Mouse (Mus musculus): ENCODE results near the gene Ogfod3. TPM values are rescaled to one million over a fixed set of nuclear protein-coding genes. Genes with fewer than 3 reads are reported as not detected.

Gene Ogfod3
- 28.3 and 29.9 TPM in 2 replicates for polyA plus RNA-seq (2015; fragmentation: Nextera tagmentation; extraction: Ambion mirVana)

DNA sequence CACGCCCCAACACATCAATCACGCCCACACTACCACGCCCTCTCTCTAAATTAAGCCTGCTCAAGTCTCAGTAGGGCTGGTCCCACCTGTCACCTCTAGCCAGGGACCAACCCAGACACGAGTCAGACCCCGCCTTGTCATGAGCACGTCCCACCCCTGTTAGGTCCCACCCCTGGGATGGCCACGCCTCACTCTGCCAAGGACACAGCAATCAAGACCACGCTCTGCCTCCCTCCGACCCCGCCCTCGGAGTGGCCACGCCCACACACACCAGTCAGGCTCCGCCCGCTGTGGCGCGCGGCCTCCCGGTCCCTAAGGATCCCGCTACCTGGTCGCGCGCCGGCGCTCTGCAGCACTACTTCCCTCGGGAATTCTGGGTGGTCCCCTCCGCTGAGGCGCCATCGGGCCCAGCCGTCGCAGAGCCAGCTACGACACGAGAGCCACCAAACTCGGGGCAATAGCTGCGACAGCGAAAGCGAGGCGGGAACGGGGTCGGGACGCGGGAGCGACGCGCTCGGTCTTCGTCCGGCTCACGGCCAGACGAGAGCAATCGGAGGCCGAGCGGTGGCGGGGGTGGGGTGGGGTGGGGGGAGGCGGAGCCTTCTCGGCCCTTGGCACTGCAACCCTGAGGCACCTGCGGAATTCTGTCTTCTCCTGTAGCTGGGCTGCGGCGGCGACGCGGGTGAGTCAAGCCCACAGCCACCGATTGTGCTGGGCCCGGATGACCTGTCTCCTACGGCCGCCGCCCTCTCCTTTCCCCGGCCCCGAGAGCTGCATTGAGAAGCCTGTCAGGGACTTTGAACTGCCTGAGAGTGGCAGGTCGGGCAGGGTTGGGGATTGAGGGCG, at the start of gene Ogfod3, which contains the start of gene Hexdc:
Ogfod3 (minus strand) TSS at position 551 of the 846 bp plus-strand sequence.
Hexdc (plus strand) TSS at position 273 of the 846 bp plus-strand sequence.
- peak within 1 kb of the TSS; percentile 73 for H3K4me2 ChIP-seq

DNA sequence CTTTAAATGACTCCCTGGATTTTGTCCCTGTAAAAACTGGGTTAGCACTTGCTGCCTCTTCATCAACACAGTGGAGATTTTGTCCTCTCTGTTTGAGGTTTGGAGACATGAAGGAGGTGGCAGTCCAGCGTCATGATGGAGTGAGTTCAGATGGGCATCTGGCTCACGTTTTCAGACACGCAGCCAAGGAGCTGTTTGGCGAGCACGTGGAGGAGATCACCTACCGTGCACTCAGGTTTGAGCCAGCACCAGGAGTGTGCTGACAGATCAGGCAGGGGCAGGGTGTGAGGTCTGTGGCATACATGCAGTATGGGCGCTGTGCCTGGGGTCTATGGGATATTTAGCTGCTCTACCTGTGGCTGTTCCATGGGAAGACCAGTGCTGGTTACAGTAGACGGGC, 45.7 kb upstream of the Ogfod3 start:
- Histone ChIP-seq H3K36me3 (peaks cover 90% of the 10 kb centered on the region), H3K4me3 (no peak overlapping the region), H3K27ac (replicated peaks) (no peak overlapping the region), H3K4me1 (replicated peaks) (no peaks in the 10 kb centered on the region), H3K4me2 (no peak overlapping the region), H3K27me3 (no peaks in the 10 kb centered on the region), H3K9ac (no peak overlapping the region), H3K9me3 (no peaks in the 10 kb centered on the region)
- 92% methylated on average over 8 of the region's 8 CpGs for WGBS
- ATAC-seq (ENCODE audit: low FRiP score, low read depth): no peak

More for the DNA sequence above, at the start of gene Ogfod3, which contains the start of gene Hexdc:
- H3K4me1 ChIP-seq (replicated peaks): peaks cover 13% of the 10 kb centered on the region
- peak; percentile 98 for ATAC-seq (ENCODE audit: low FRiP score, low read depth)
- no peaks in the 10 kb centered on the region for H3K9me3 ChIP-seq
- H3K27ac ChIP-seq (replicated peaks): peak within 1 kb of the TSS; percentile 94
- peak within 1 kb of the TSS; percentile 83 for H3K9ac ChIP-seq
- no peaks in the 10 kb centered on the region for H3K27me3 ChIP-seq
- under 1% methylated on average over 70 of the region's 70 CpGs for WGBS
- peak within 1 kb of the TSS; percentile 86 for H3K4me3 ChIP-seq
- H3K36me3 ChIP-seq: peaks cover 3% of the 10 kb centered on the region; the same call in 1 of the 2 replicates

DNA sequence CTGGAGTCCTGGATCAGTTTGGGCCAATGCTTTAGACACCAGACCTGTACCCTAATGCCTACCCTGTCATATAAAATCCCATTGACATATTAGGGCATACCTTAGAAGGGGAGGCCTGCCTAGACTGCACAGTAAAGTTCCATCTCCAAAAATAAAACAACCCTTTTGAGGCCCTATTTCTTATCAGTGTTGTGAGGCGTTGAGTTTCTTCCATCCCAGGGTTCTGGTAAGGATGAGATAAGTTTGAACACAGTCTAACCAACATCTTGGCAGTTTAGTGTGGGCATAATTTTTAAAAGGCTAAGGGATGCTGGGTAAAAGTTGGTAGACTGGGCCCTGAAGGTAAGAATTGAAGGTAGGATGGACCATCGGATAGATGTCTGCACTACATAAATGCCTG, 35.2 kb upstream of the Ogfod3 start:
- WGBS: 97% methylated on average over 2 of the region's 2 CpGs
- Histone ChIP-seq H3K9ac (no peak overlapping the region), H3K4me2 (0 out of 2 replicates have a peak overlapping the region, but pooled peaks have one; percentile 65), H3K27ac (replicated peaks) (no peak overlapping the region), H3K4me1 (replicated peaks) (peaks cover 46% of the 10 kb centered on the region), H3K4me3 (no peak overlapping the region), H3K27me3 (no peaks in the 10 kb centered on the region), H3K36me3 (peaks cover 46% of the 10 kb centered on the region), H3K9me3 (no peaks in the 10 kb centered on the region)
- no peak for ATAC-seq (ENCODE audit: low FRiP score, low read depth)

DNA sequence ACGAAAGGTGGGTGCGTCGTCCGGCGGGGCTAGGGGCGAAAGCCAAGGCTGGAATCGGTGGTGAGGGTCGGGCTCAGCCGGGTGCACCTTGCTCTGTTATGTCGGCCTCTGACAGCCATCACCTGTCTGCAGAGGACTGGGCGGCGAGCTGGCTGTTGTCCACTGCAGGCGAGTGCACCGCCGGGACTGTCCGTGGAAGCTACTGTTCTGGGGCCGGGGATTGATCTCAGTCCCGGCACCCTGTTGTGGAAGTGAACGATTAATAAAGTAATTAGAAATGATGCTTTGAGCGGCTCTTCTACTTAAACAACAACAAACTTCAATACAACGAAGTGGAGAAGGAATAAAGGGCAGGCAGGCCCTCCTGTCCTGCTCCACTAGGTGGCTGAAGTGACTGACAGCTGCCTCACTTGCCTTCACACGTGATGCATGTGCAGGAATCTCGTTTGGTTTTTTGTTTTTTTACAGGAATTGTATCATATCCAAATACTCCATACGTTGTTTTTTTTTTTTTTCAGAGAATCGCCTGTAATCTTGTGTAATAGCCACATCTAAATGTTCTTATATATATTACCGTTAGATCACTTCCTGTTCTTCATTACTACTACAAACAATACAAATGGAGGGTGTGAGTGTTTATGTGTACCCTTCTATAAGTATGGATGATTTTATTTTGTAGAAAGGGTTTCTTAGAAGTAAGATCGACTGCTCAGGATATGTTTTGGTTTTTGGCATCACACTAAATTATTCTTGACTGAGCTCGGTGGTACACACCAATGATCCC, 33.0 kb upstream of the Ogfod3 start:
- no peak for ATAC-seq (ENCODE audit: low FRiP score, low read depth)
- Histone ChIP-seq H3K9me3 (no peaks in the 10 kb centered on the region), H3K4me2 (peak overlapping the region; percentile 65), H3K27me3 (no peaks in the 10 kb centered on the region), H3K27ac (replicated peaks) (peak overlapping the region; percentile 100), H3K4me1 (replicated peaks) (peaks cover 46% of the 10 kb centered on the region), H3K36me3 (peaks cover 27% of the 10 kb centered on the region; the same call in 1 of the 2 replicates), H3K4me3 (peak overlapping the region; percentile 81), H3K9ac (peak overlapping the region; percentile 81)
- 3% methylated on average over 28 of the region's 28 CpGs for WGBS

DNA sequence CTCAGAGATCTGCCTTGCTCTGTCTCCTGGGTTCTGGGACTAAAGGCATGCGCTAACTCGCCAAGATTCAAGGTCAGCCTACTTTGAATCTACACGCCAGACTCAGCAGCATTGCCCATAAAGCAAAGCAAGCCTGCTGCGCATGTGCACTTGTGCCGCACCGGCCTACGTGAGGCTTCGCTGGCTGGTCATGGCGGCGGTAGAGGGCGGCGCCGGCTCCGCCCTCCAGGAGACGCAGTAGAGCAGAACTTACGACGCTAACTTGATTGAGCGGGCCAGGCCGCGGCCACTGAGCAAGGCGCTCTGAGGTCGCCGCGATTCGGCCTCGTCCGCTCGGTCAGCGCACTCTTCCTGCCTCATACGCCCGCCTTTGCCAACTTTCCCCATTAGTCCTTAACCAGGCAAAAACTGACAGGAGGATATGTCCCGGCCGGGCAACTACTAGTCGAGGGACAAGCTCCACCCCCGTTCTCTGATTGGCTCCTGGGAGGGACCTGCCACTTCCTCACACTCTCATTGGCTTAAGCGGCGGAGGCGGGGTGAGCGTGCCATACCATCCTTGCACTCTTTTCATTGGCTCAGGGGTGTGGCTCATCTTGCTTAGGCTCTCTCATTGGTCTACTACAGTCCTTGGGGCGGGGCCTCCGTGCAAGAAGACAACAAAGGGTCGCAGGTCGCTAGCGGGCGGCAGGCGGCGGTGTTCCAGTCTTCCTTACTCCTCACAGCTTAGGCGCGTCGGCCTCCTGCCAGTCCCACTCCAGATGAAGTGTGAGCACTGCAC, 32.2 kb upstream of the Ogfod3 start, which contains the start of gene Narf:
Narf (plus strand) TSS at position 690 of the 781 bp plus-strand sequence.
- Histone ChIP-seq H3K27me3 (no peaks in the 10 kb centered on the region), H3K27ac (replicated peaks) (peak within 1 kb of the TSS; percentile 100), H3K9ac (peak within 1 kb of the TSS; percentile 81), H3K4me2 (peak within 1 kb of the TSS; percentile 65), H3K4me3 (peak within 1 kb of the TSS; percentile 81), H3K9me3 (no peaks in the 10 kb centered on the region), H3K4me1 (replicated peaks) (peaks cover 42% of the 10 kb centered on the region), H3K36me3 (peaks cover 19% of the 10 kb centered on the region; the same call in 1 of the 2 replicates)
- under 1% methylated on average over 50 of the region's 50 CpGs for WGBS
- ATAC-seq (ENCODE audit: low FRiP score, low read depth): peak; percentile 99

DNA sequence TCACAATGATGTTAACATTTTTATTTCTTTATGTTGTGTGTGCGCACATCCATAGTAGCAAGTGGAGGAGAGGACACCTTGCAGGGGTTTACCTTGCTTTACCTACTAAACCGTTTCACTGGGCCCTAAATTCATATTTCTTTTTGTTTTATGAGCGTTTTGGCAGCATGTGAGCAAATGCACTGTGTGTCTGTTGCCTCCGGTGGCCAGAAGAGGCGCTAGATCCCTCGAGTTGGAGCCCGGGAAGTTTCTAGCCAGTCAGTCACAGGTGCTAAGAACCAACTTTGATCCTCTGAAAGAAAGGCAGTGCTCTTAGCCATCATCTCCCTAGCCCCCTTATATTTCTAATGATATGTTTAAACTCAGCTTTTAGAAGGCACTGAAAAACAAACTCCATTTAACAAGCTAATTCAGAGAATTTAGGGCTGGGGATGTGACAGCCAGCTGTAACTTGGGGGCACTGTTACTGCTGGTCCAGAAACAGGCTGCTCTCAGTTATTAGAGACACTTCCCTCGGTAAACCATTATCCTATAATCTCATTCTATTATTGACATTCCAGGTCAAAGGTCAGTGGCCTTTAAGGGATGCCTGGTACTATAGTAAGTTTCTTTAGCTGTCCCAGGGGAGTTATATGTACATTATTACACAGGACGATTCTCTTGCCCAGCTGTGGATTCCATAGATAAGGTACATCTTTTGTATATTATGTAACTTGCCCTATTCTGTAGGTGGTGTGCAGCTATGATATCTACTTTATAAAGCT, 31.1 kb upstream of the Ogfod3 start:
- peak overlapping the region; percentile 100 for H3K27ac ChIP-seq (replicated peaks)
- H3K36me3 ChIP-seq: peaks cover 12% of the 10 kb centered on the region; the same call in 1 of the 2 replicates
- no peaks in the 10 kb centered on the region for H3K9me3 ChIP-seq
- no peak overlapping the region for H3K9ac ChIP-seq
- 26% methylated on average over 9 of the region's 9 CpGs for WGBS
- H3K4me2 ChIP-seq: peak overlapping the region; percentile 59
- no peaks in the 10 kb centered on the region for H3K27me3 ChIP-seq
- peaks cover 33% of the 10 kb centered on the region for H3K4me1 ChIP-seq (replicated peaks)
- peak overlapping the region; percentile 81; the same call in 1 of the 2 replicates for H3K4me3 ChIP-seq
- no peak for ATAC-seq (ENCODE audit: low FRiP score, low read depth)

DNA sequence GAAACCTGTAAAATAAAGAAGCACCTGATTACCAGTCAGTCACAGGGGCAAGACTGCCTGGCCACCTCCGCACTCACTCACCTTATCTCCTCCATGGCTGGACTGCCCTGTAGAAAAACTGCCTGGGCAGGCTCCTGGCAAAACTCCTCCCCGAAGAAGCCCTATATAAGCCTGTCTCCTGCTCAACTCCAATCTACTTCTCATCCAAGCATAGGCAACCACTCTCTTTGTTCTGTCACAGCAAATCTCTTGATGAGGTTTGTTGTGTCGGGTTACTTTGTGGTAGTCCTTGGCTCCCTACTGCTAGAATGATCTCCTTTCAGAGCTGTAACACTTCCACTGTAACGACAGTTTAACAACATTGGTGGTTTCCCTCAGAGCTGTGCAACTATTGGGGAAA, 28.2 kb upstream of the Ogfod3 start:
- Histone ChIP-seq H3K36me3 (no peaks in the 10 kb centered on the region), H3K9ac (no peak overlapping the region), H3K4me3 (no peak overlapping the region), H3K4me2 (no peak overlapping the region), H3K27me3 (no peaks in the 10 kb centered on the region), H3K27ac (replicated peaks) (no peak overlapping the region), H3K9me3 (no peaks in the 10 kb centered on the region), H3K4me1 (replicated peaks) (peaks cover 23% of the 10 kb centered on the region)
- ATAC-seq (ENCODE audit: low FRiP score, low read depth): no peak
- whole genome bisulfite sequencing: 46% methylated on average over 4 of the region's 4 CpGs

DNA sequence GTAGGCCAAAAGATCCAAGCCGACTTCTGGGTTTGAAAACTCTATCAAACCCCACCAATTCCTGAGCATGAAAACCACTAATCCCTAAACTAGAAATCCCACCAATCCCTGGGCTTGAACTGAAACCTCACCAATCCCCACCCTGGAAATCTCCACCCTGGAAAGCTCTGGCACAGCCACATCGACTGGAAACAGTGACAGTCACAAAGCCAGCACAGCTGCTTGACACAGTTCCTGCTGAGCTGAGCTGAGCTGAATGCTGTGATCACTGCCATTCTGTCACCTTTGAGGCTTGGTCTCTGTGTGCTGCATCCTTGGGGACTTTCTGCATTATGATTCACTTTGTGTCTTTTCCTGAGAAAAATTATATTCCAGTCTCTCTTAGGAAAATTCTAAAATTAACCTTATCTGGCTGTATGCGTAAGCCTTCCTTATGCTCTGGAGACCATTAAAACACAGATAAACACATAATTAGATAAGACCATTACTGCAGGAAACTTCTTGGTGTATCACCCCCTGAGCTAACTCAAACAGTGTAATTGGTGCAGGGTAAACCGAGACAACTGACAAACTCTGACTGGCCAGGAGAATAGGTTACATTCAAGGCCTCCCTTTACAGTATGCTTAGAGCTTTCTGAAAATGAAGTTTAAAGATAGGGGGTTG, 27.2 kb upstream of the Ogfod3 start:
- Histone ChIP-seq H3K9me3 (no peaks in the 10 kb centered on the region), H3K36me3 (peaks cover 3% of the 10 kb centered on the region; the same call in 1 of the 2 replicates), H3K4me2 (no peak overlapping the region), H3K4me1 (replicated peaks) (peaks cover 31% of the 10 kb centered on the region), H3K27me3 (no peaks in the 10 kb centered on the region), H3K27ac (replicated peaks) (no peak overlapping the region), H3K4me3 (no peak overlapping the region), H3K9ac (no peak overlapping the region)
- 58% methylated on average over 4 of the region's 4 CpGs for WGBS
- ATAC-seq (ENCODE audit: low FRiP score, low read depth): no peak

DNA sequence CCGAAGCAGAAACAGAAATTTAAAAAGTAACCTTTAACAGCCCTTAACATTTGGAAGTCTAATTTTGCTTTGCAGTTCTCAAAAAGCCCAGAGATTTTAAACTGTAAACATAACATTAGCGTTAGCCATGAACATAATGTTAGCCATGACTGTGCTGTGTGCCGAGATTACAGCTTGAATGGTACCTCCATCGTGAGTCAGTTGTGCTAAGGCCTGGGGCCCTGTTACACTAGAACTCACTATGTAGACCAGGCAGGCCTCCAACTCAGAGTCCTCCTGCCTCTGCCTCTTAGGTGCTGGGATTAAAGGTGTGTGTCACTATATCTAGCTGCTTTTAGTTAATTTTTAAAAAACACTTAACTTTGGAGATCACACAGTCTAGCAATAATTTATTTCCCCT, 26.7 kb upstream of the Ogfod3 start:
- Histone ChIP-seq H3K9me3 (no peaks in the 10 kb centered on the region), H3K9ac (no peak overlapping the region), H3K4me3 (no peak overlapping the region), H3K36me3 (peaks cover 4% of the 10 kb centered on the region; the same call in 1 of the 2 replicates), H3K27me3 (no peaks in the 10 kb centered on the region), H3K27ac (replicated peaks) (no peak overlapping the region), H3K4me2 (no peak overlapping the region), H3K4me1 (replicated peaks) (peaks cover 30% of the 10 kb centered on the region)
- 82% methylated on average over 4 of the region's 4 CpGs for WGBS
- no peak for ATAC-seq (ENCODE audit: low FRiP score, low read depth)

DNA sequence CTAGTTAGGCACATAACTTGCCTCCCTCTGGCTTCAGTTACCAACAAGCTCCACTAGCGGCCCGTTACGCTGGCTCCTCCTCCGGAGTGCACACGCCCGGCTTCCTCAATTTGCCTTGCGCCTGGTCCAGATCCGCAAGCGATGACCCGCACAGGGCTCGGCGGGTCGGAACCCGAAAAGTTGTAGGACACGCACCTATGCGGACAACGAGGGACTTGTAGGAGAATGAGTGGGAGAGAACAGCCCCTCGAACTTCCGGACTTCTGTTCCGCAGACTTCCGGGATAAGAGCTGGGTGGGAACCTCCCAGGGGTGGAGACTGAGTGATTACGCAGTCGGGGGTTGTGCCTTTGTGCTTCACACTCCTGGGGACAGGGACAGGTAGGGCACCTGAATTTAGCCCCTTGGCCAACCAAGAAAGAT, 24.5 kb upstream of the Ogfod3 start, which contains the start of gene Cybc1:
Cybc1 (minus strand) TSS at position 305 of the 422 bp plus-strand sequence.
- peaks cover 19% of the 10 kb centered on the region for H3K36me3 ChIP-seq
- ATAC-seq (ENCODE audit: low FRiP score, low read depth): peak; percentile 91
- no peaks in the 10 kb centered on the region for H3K9me3 ChIP-seq
- WGBS: 0% methylated on average over 23 of the region's 23 CpGs
- H3K27ac ChIP-seq (replicated peaks): peak within 1 kb of the TSS; percentile 80
- H3K4me2 ChIP-seq: peak within 1 kb of the TSS; percentile 84
- H3K4me3 ChIP-seq: peak within 1 kb of the TSS; percentile 81
- peaks cover 24% of the 10 kb centered on the region for H3K4me1 ChIP-seq (replicated peaks)
- H3K9ac ChIP-seq: peak within 1 kb of the TSS; percentile 70
- H3K27me3 ChIP-seq: no peaks in the 10 kb centered on the region
